Mouse (Mus musculus) lung, postnatal 0 days (tissue): ENCODE results near the gene Tcf7l2.

ENCODE experiments used
- CTCF ChIP-seq: IDR thresholded peaks from 2 replicates; pipeline ENCODE4 v1.5.1; 2016; ENCODE audit warnings: antibody characterized with exemption, mild to moderate bottlenecking
- EP300 ChIP-seq: IDR thresholded peaks from 2 replicates; pipeline ENCODE4 v1.6.1; 2016; ENCODE audit warnings: antibody characterized with exemption, mild to moderate bottlenecking, control low read depth

DNA sequence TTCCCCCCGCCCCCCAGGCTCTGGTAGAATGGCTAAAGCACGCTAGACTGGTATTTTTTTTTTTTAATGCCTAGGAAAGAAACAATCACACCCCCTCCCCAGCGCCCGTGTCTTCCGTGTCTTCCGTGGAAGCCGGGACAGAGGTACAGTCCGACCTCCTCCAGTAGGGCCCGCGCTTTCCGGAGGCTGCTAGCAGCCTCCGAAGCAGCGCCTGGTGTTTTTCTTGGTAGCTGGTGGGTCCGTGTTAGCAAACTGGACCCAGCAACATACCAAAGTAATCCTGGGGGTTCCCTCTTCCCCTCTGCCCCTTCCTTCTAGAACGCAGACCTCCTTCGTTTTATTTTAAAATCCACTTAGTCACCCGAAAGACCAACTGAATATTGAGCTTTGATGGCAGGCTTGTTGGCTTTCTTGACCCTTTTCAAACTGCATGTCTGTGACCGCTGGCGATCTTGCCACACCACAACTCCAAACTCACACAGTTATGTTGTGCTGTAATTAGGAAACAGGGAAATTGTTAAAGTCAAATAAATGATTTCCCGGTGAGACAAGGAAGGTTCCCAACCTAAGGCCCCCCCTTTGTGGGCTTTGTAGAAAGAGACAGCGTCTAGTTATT lies 3.1 kb downstream of the Tcf7l2 start:
- no peak for TF ChIP-seq EP300
- no peak for TF ChIP-seq CTCF
